Mouse (Mus musculus): ENCODE measurements around the gene Zkscan16.

- no peak for TF ChIP-seq CTCF (IDR thresholded peaks at IDR 0.05; ENCODE audit: borderline replicate concordance, control insufficient read depth, extremely low read depth, insufficient read depth, low read length, poor library complexity)
- TF ChIP-seq POLR2A (IDR thresholded peaks at IDR 0.05; ENCODE audit: control insufficient read depth, extremely low read depth, insufficient read depth, low read length, poor library complexity): no peak
Measured at GRCm38 (mm10) chr4:58965136-58965535, 21.7 kb downstream of the Zkscan16 start.
